Mouse (Mus musculus) stomach, embryonic 15.5 days (tissue): ENCODE measurements around the gene Ruvbl1. TPM values are rescaled to one million over a fixed set of nuclear protein-coding genes. Genes with fewer than 3 reads are reported as not detected.
A peak's percentile ranks its signal among the peaks of the same experiment; 100 is the strongest.

Experiments used
- ATAC-seq: fragments of 200-750 bp; cut with Nextera tagmentation; 2 replicates; pipeline ENCODE4 v1.8.0; 2017; ENCODE audit warnings: low read depth, moderate number of reproducible peaks, moderate TSS enrichment; ENCODE audit not compliant: insufficient read depth, low FRiP score
- H3K27ac ChIP-seq: fragments of 300-500 bp; sonication (generic); 2 replicates; pipeline ENCODE4 v1.5.1; 2015; ENCODE audit warnings: mild to moderate bottlenecking, inconsistent platforms
- H3K27me3 ChIP-seq: fragments of 300-500 bp; sonication (generic); replicated peaks from 2 replicates; pipeline ENCODE4 v1.6.1; 2015; ENCODE audit warnings: inconsistent platforms
- H3K36me3 ChIP-seq: fragments of 300-500 bp; sonication (generic); 2 replicates; pipeline ENCODE4 v1.6.1; 2015; ENCODE audit warnings: inconsistent platforms
- H3K4me1 ChIP-seq: fragments of 300-500 bp; sonication (generic); 2 replicates; pipeline ENCODE4 v1.6.1; 2015; ENCODE audit warnings: inconsistent platforms
- H3K4me2 ChIP-seq: fragments of 300-500 bp; sonication (generic); 2 replicates; pipeline ENCODE4 v1.6.1; 2015; ENCODE audit warnings: mild to moderate bottlenecking, inconsistent platforms
- H3K4me3 ChIP-seq: fragments of 300-500 bp; sonication (generic); replicated peaks from 2 replicates; pipeline ENCODE4 v1.5.1; 2015; ENCODE audit warnings: inconsistent platforms
- H3K9ac ChIP-seq: fragments of 300-500 bp; sonication (generic); 2 replicates; pipeline ENCODE4 v1.6.1; 2015; ENCODE audit warnings: inconsistent platforms
- H3K9me3 ChIP-seq: fragments of 300-500 bp; sonication (generic); 2 replicates; pipeline ENCODE4 v1.6.1; 2016; ENCODE audit warnings: inconsistent platforms
- WGBS: fragments of 180-500 bp; shearing (Covaris S2); methylation state at CpG from one replicate; pipeline ENCODE4 v1.1.7; 2015; 5-methylcytosine and 5-hydroxymethylcytosine counted together
- polyA plus RNA-seq: library from polyadenylated mRNA; unstranded; fragments of >200 nt; fragmentation: Nextera tagmentation; extraction: Ambion mirVana; gene quantifications from 2 replicates; pipeline ENCODE4 v1.2.1, GENCODE M21; 2015

Ruvbl1 gene
- polyA plus RNA-seq, 1 experiment from 2014 or later, result 117 TPM

GRCm38 (mm10) chr6:88454545-88454944 is 10.7 kb upstream of the Ruvbl1 start:
- Histone ChIP-seq H3K9ac (no peak overlapping the region), H3K9me3 (no peaks in the 10 kb centered on the region)
- ATAC-seq, result no peak

DNA sequence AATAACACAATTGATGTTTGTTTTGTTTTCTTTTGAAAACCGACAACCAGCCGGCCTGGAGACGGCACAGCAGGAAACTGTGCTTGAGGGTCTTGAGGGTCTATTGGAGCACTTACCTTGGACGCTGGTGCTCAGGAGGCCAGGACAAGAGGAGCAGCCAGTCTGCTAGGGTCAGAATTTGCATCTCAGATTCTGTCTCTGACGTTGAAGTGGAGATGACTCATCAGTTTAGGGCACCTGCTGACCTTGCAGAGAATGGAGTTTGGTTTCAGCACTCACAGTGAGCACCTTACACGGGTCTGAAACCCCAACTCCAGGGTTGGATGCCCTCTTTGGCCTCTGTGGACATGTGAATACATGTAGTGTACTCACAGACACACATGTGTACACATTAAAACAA is 4.7 kb downstream of the Ruvbl1 start:
- no peak overlapping the region for H3K4me2 ChIP-seq
- H3K36me3 ChIP-seq, result peaks cover 44% of the 10 kb centered on the region
- no peaks in the 10 kb centered on the region for H3K9me3 ChIP-seq
- no peak overlapping the region for H3K27ac ChIP-seq
- no peaks in the 10 kb centered on the region for H3K27me3 ChIP-seq
- H3K4me1 ChIP-seq, result peaks cover 10% of the 10 kb centered on the region
- no peak for ATAC-seq
- H3K9ac ChIP-seq, result no peak overlapping the region
- WGBS, result 71% methylated on average over 6 of the region's 6 CpGs
- H3K4me3 ChIP-seq, result no peak overlapping the region

More at GRCm38 (mm10) chr6:88454545-88454944, 10.7 kb upstream of the Ruvbl1 start:
- H3K27ac ChIP-seq, result no peak overlapping the region
- 60% methylated on average over 2 of the region's 2 CpGs for WGBS
- no peaks in the 10 kb centered on the region for H3K36me3 ChIP-seq
- H3K4me2 ChIP-seq, result no peak overlapping the region
- no peak overlapping the region for H3K4me3 ChIP-seq
- no peaks in the 10 kb centered on the region for H3K27me3 ChIP-seq
- no peaks in the 10 kb centered on the region for H3K4me1 ChIP-seq

DNA sequence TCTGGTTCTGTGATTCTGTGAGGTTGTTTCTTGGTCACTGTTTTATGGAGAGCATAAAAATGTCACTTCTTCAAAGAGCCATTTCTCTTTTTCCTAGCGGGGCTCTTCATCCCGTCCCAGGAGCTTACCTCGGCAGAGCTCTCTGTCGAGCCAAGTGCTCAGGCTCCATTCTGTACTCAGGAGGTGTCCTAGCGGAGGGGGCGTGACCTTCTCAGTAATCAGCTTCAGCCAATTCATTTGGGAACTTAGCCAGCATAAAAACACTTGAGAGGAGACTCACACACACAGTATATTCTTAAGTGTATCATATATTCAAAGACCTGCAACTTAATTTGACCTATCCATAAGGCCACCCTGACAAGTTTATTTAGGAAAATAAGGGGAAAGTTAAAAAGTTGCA is 15.2 kb downstream of the Ruvbl1 start:
- Histone ChIP-seq H3K9me3 (no peaks in the 10 kb centered on the region), H3K27ac (no peak overlapping the region), H3K36me3 (peaks cover 41% of the 10 kb centered on the region), H3K27me3 (no peaks in the 10 kb centered on the region), H3K9ac (no peak overlapping the region), H3K4me1 (no peaks in the 10 kb centered on the region), H3K4me3 (no peak overlapping the region), H3K4me2 (no peak overlapping the region)
- WGBS, result 63% methylated on average over 6 of the region's 6 CpGs
- no peak for ATAC-seq

DNA sequence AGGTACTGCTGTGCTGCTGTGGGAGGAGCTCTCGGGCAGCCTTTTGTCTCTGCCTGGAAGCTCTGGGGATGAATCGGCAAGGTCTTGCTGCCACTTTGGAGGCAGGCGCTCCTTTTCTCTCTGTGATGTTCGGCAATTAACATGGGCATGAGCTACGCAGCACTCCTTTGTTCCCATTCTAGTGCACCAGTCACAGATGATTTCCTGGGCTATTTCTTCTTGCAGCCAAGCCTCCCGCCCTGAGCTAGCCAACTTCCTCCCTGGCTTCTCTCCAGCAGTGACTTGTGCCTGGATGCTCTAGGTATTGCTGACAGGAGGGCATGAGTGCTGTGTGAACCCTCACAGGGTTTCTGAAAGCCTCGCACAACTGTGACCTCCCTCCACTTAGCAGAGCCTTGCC is 17.9 kb downstream of the Ruvbl1 start:
- ATAC-seq, result no peak
- WGBS, result 73% methylated on average over 7 of the region's 7 CpGs
- Histone ChIP-seq H3K36me3 (peaks cover 43% of the 10 kb centered on the region), H3K4me3 (no peak overlapping the region), H3K4me1 (no peaks in the 10 kb centered on the region), H3K4me2 (no peak overlapping the region), H3K27me3 (no peaks in the 10 kb centered on the region), H3K9me3 (no peaks in the 10 kb centered on the region), H3K27ac (no peak overlapping the region), H3K9ac (no peak overlapping the region)

GRCm38 (mm10) chr6:88483913-88484312 is 18.7 kb downstream of the Ruvbl1 start:
- Histone ChIP-seq H3K27ac (no peak overlapping the region), H3K4me1 (no peaks in the 10 kb centered on the region), H3K4me3 (no peak overlapping the region), H3K4me2 (no peak overlapping the region), H3K9ac (no peak overlapping the region), H3K36me3 (peaks cover 50% of the 10 kb centered on the region), H3K27me3 (no peaks in the 10 kb centered on the region), H3K9me3 (no peaks in the 10 kb centered on the region)
- ATAC-seq, result no peak

DNA sequence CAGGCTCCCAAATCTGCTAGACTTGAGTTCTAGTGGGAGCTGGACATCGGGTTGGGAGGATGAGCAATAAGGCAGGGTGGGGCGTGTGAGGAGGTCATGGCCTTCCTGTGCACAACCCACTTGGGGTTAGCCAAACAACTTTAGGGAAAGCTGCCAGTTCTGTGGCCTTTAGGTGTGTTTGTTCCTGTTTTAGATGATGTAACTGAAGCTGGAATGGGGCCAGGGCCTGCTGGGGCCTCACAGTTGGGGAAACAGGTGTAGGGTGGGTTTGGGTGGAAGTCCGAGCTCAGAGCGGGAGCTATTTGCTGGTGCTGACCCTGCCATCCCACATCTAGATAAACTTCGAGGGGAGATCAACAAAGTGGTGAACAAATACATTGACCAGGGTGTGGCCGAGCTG is 20.2 kb downstream of the Ruvbl1 start:
- no peaks in the 10 kb centered on the region for H3K9me3 ChIP-seq
- no peak for ATAC-seq
- no peaks in the 10 kb centered on the region for H3K27me3 ChIP-seq
- WGBS, result 65% methylated on average over 6 of the region's 6 CpGs
- no peak overlapping the region for H3K4me2 ChIP-seq
- no peaks in the 10 kb centered on the region for H3K4me1 ChIP-seq
- H3K4me3 ChIP-seq, result no peak overlapping the region
- H3K27ac ChIP-seq, result no peak overlapping the region
- no peak overlapping the region for H3K9ac ChIP-seq
- H3K36me3 ChIP-seq, result peaks cover 47% of the 10 kb centered on the region

- H3K9me3 ChIP-seq, result no peaks in the 10 kb centered on the region
- no peak overlapping the region for H3K9ac ChIP-seq
- no peaks in the 10 kb centered on the region for H3K4me1 ChIP-seq
- H3K4me3 ChIP-seq, result no peak overlapping the region
- WGBS, result 80% methylated on average over 8 of the region's 8 CpGs
- H3K4me2 ChIP-seq, result no peak overlapping the region
- ATAC-seq, result peak; percentile 53; the same call in 1 of the 2 replicates
- H3K27ac ChIP-seq, result no peak overlapping the region
- peaks cover 36% of the 10 kb centered on the region for H3K36me3 ChIP-seq
- H3K27me3 ChIP-seq, result no peaks in the 10 kb centered on the region
These were observed 21.7 kb downstream of the Ruvbl1 start for GRCm38 (mm10) chr6:88486893-88487292.

- peaks cover 33% of the 10 kb centered on the region for H3K36me3 ChIP-seq
- WGBS, result 88% methylated on average over 7 of the region's 7 CpGs
These were observed 23.8 kb downstream of the Ruvbl1 start for GRCm38 (mm10) chr6:88489026-88489425.

DNA sequence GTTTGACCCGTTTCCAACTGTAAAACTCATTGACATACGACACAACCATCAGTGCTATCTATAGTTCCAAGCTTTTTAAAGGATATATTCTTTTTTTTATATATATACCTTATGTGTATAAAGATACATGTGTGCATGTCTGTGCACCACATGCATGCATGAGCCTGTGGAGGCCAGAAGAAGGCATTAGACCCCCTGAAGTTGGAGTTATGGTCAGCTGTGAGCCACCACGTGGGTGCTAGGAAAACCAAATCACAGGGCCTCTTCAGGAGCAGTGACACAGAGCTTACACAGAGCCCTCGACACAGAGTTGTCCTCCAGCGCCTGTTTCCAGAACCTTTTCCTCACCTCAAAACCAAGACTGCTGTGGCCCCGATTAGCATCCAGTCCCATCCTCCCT is 24.6 kb downstream of the Ruvbl1 start:
- H3K4me1 ChIP-seq, result no peaks in the 10 kb centered on the region
- no peaks in the 10 kb centered on the region for H3K9me3 ChIP-seq
- no peak for ATAC-seq
- no peak overlapping the region for H3K4me2 ChIP-seq
- no peak overlapping the region for H3K27ac ChIP-seq
- no peak overlapping the region for H3K4me3 ChIP-seq
- WGBS, result 86% methylated on average over 6 of the region's 6 CpGs
- peaks cover 27% of the 10 kb centered on the region for H3K36me3 ChIP-seq
- no peak overlapping the region for H3K9ac ChIP-seq
- H3K27me3 ChIP-seq, result no peaks in the 10 kb centered on the region

More at GRCm38 (mm10) chr6:88489026-88489425, 23.8 kb downstream of the Ruvbl1 start:
- Histone ChIP-seq H3K9me3 (no peaks in the 10 kb centered on the region), H3K27me3 (no peaks in the 10 kb centered on the region), H3K27ac (no peak overlapping the region), H3K4me2 (no peak overlapping the region), H3K4me1 (no peaks in the 10 kb centered on the region), H3K9ac (no peak overlapping the region), H3K4me3 (no peak overlapping the region)
- no peak for ATAC-seq

DNA sequence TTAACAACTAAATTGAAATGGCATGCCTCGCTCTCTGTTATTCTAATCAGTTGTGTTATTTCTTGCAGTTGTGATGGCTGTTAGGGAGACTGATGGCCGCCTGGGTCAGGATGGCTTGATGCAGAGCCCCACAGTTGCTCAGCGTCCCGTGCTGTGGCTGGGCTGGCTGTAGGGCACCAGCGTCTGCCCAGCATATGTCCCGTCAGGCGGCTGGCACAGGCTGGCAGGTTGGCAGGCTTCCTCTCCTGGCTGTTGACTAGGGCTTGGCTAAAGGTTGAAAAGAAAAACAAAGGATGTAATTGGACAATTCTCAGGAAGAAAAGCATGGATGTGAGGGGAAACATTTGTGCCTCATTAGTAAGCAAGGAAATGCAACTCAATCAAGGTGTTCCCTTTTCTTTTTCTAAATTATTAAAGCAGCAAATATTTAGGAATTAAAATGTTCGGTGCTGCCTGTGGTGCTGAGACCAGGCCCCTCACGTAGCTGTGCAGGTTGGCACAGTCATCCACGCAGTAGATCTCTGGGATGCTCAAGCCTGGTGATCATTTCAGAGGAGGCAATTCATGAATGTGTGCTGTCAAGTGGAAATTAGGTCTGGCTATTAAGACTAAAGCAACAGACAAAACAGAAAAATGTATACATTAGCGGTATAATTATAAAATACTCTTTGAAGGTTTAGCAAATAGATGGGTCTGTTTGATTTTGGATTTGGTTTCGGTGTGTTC is 25.6 kb downstream of the Ruvbl1 start:
- Histone ChIP-seq H3K36me3 (peaks cover 27% of the 10 kb centered on the region), H3K27ac (no peak overlapping the region), H3K27me3 (no peaks in the 10 kb centered on the region), H3K4me2 (no peak overlapping the region), H3K4me3 (no peak overlapping the region), H3K9me3 (no peaks in the 10 kb centered on the region), H3K9ac (no peak overlapping the region), H3K4me1 (no peaks in the 10 kb centered on the region)
- 94% methylated on average over 12 of the region's 12 CpGs for WGBS
- no peak for ATAC-seq

DNA sequence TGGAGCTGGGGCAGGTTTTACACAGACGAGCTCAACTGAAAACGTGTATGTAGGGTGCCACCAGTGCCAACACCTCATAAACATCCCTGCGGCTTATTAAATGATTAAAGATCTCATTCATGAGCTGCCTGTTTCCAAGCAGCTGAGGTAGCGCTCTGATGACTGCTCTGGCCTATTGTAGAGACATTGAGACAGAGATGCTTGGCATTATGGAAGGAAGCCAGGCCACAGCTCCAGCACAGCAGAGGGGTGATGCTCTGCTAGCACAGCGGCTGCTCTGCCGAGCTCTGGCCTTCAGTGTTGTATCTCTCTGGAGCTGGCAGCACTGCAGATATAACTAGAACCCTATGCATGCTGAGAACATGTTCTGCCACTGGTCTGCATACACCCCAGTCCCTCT is 28.5 kb downstream of the Ruvbl1 start:
- peaks cover 22% of the 10 kb centered on the region for H3K36me3 ChIP-seq
- H3K27me3 ChIP-seq, result no peaks in the 10 kb centered on the region
- no peak overlapping the region for H3K9ac ChIP-seq
- H3K4me1 ChIP-seq, result no peaks in the 10 kb centered on the region
- H3K9me3 ChIP-seq, result no peaks in the 10 kb centered on the region
- ATAC-seq, result no peak
- WGBS, result 88% methylated on average over 6 of the region's 6 CpGs
- H3K27ac ChIP-seq, result no peak overlapping the region
- no peak overlapping the region for H3K4me3 ChIP-seq
- no peak overlapping the region for H3K4me2 ChIP-seq

GRCm38 (mm10) chr6:88499481-88500404 is 34.5 kb downstream of the Ruvbl1 start:
- H3K9ac ChIP-seq, result peak overlapping the region; percentile 29; the same call in 1 of the 2 replicates
- no peaks in the 10 kb centered on the region for H3K4me1 ChIP-seq
- H3K27ac ChIP-seq, result no peak overlapping the region
- WGBS, result 3% methylated on average over 76 of the region's 76 CpGs
- peak overlapping the region; percentile 95 for H3K4me2 ChIP-seq
- peak overlapping the region; percentile 55 for H3K4me3 ChIP-seq
- peak; percentile 45 for ATAC-seq
- no peaks in the 10 kb centered on the region for H3K9me3 ChIP-seq
- H3K27me3 ChIP-seq, result no peaks in the 10 kb centered on the region
- peaks cover 23% of the 10 kb centered on the region for H3K36me3 ChIP-seq
